Mouse (Mus musculus) thymus, adult 18-20 months (tissue): ENCODE measurements around the gene Cdh1.

Experiments
- DNase-seq, 2 experiments: peaks; one replicate each; pipeline ENCODE4 v3.0.0; 2022; ENCODE audit warnings: mixed read lengths in 2 of 2

Gene Cdh1

GRCm38 (mm10) chr8:106682971-106683668, 80.0 kb downstream of the Cdh1 start, which contains the start of gene Tango6:
Gene Tango6 (plus strand): TSS chr8:106683068.
- DNase-seq = peak; percentile 77 to 79

- no peak for DNase-seq
These were observed 81.2 kb downstream of the Cdh1 start for GRCm38 (mm10) chr8:106684387-106684786.

GRCm38 (mm10) chr8:106687479-106687878, 84.3 kb downstream of the Cdh1 start:
- DNase-seq = no peak

GRCm38 (mm10) chr8:106697748-106698248, 94.6 kb downstream of the Cdh1 start:
- no peak for DNase-seq

- DNase-seq = peak in 1 of 2 experiments; percentile 16
These were observed 96.4 kb downstream of the Cdh1 start for GRCm38 (mm10) chr8:106699588-106699987.

- no peak for DNase-seq
These were observed 97.0 kb downstream of the Cdh1 start for GRCm38 (mm10) chr8:106700131-106700530.

- DNase-seq = no peak
These were observed 98.2 kb downstream of the Cdh1 start for GRCm38 (mm10) chr8:106701360-106701759.

GRCm38 (mm10) chr8:106704199-106704900, 101.2 kb downstream of the Cdh1 start:
- no peak for DNase-seq

- DNase-seq = no peak
These were observed 101.8 kb downstream of the Cdh1 start for GRCm38 (mm10) chr8:106704901-106705321.

- DNase-seq = no peak
These were observed 103.0 kb downstream of the Cdh1 start for GRCm38 (mm10) chr8:106706194-106706593.

GRCm38 (mm10) chr8:106710002-106710401, 106.9 kb downstream of the Cdh1 start:
- no peak for DNase-seq

- DNase-seq = no peak
These were observed 109.3 kb downstream of the Cdh1 start for GRCm38 (mm10) chr8:106712487-106712886.

- DNase-seq = no peak
These were observed 111.1 kb downstream of the Cdh1 start for GRCm38 (mm10) chr8:106714297-106714696.

GRCm38 (mm10) chr8:106718091-106718500, 114.9 kb downstream of the Cdh1 start:
- peak; percentile 9 to 27 for DNase-seq
